Mouse (Mus musculus): ENCODE measurements at regions not wholly inside any gene's neighbourhood (a gene's known extent, or its start where the extent isn't known, plus 50 kb on each side); places are given as distances from the start of the nearest gene placed in this dataset.

DNA sequence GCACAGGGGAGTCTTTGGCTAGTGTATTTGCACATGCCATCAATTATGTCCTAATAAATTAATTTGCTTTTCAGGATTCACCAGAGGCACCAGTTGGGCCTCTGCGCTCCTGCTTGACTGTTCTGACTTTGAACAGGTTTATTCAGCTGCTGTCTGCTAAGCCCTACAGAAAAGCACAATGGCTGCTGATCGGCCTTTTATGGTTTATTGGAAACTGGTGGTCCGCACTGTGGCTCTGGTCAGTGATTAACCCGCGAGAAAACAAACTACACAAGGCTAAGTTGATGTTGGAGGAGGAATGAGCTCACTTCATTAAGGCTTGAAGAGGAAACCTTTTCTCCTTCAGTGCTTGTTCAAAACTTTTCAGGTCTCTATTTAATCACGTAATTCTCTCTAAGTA lies 208.4 kb upstream of the Gpr101 start:
- no peak for TF ChIP-seq CTCF (IDR thresholded peaks at IDR 0.05; ENCODE audit: borderline replicate concordance, extremely low read depth, insufficient read depth, insufficient read length)
- no peak for TF ChIP-seq POLR2A (IDR thresholded peaks at IDR 0.05; ENCODE audit: borderline replicate concordance, extremely low read depth, insufficient read depth, insufficient read length, poor library complexity, severe bottlenecking)
- DNase-seq (ENCODE audit: low read depth), result peak; percentile 70

DNA sequence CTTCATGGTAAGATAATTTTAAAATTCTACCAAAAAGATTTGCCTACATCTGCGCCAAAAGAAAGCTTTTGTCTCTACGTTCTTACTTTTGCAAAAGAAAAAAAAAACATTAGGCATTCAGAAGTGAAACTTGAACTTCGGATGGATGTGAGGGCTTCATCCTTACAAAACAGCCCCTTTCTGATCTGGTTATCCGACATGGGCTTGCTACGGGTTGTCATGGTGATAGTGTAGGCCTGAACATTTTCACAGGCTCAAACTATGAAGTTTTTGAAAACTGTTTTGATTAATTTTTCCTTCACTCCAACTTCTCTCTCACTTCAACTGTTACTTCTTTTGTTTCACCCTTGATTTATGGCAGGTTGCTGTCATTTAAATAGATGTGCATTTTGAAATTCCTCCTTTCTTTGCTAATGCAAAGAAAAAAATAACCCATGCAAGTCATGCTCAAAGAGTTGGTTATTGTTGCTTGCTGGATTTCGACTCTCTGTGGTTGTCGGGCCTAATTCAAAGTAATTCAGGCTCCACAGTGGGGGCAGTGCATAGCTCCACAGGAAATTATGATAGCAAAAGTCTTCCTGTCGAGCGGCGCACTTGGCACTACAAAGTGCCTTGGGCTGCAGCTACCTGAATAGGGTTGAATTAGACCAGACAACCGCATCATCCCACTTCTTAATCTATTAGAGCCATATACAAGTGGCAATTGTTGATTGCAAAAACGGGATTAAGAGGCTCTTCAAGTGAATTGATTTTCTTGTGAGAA lies 205.7 kb upstream of the Gpr101 start:
- peak; percentile 65 for DNase-seq (ENCODE audit: low read depth)
- TF ChIP-seq POLR2A (IDR thresholded peaks at IDR 0.05; ENCODE audit: borderline replicate concordance, extremely low read depth, insufficient read depth, insufficient read length, poor library complexity, severe bottlenecking) (no peak), CTCF (IDR thresholded peaks at IDR 0.05; ENCODE audit: borderline replicate concordance, extremely low read depth, insufficient read depth, insufficient read length) (no peak)

DNA sequence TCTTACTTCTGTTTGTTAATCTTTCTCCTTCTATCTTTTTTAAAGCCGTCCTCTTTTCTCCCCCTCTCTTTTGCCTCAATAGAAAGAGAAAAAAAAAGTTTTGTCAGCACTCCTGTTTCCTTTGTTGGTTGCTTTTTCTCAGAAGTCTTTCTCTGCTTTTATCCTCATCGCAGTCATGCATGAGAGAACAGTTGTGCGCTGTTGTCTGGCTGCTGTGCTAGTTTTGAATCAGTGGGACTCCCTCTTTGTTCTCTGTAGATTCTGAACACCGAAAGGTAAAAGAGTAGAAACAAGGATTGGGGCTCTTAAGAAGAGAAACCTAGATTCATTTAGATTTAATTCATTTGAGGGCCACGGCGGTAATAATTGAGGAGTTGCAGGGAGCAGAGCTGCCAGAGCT lies 204.9 kb upstream of the Gpr101 start:
- TF ChIP-seq POLR2A (IDR thresholded peaks at IDR 0.05; ENCODE audit: borderline replicate concordance, extremely low read depth, insufficient read depth, insufficient read length, poor library complexity, severe bottlenecking) (no peak), CTCF (IDR thresholded peaks at IDR 0.05; ENCODE audit: borderline replicate concordance, extremely low read depth, insufficient read depth, insufficient read length) (no peak)
- DNase-seq (ENCODE audit: low read depth), result peak; percentile 48

DNA sequence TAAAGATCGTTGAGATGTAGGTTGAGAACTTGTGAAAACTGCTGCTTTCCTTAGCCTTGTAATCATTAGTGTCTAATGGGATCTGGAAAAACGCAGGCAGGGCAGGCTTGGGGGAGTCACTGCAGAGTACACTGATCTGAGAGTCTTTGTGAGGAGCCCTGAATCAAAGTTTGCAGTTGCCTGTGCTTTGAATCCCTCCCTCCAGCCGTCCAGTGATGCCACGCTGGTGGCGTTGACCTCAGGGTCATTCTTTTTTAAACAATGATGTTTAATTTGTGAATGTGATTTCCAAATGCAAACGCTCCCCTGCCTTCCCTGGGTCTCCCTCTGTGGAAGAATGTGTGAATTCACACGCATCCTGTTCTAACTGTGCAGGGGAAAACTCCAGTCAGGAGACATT lies 204.4 kb upstream of the Gpr101 start:
- peak; percentile 27 for DNase-seq (ENCODE audit: low read depth)

DNA sequence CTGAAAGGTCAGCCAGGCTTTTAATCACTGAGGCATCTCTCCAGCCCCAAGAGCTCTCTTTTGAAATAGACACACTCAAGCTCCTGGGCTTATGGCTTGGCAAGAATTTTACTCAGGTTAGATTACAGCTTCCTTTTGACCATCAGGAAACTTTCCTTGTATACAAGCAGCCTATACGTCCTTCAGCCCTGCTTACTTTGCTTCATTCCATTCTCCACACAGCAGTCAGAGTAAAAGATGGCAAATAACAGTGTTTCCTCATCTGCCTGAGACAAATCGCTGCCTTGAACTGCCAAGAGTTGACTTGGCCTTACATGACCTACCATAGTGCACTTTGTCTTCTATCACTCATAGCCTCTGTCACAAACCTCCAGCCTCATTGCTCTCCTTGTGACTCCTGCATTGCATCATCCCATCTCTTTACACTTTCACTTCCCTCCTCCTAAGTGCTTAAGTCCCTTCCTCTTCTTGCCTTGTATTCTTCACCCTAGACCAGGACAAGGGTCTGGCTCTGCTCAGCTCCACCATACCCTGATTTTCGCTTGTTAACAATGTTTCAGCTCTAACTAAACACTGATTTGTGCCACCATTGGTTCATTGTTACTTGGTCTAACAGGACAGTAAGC lies 203.2 kb upstream of the Gpr101 start:
- TF ChIP-seq POLR2A (IDR thresholded peaks at IDR 0.05; ENCODE audit: borderline replicate concordance, extremely low read depth, insufficient read depth, insufficient read length, poor library complexity, severe bottlenecking), result no peak
- no peak for TF ChIP-seq CTCF (IDR thresholded peaks at IDR 0.05; ENCODE audit: borderline replicate concordance, extremely low read depth, insufficient read depth, insufficient read length)
- no peak for DNase-seq (ENCODE audit: low read depth)

More for the DNA sequence above, 204.4 kb upstream of the Gpr101 start:
- TF ChIP-seq CTCF (IDR thresholded peaks at IDR 0.05; ENCODE audit: borderline replicate concordance, extremely low read depth, insufficient read depth, insufficient read length) (no peak), POLR2A (IDR thresholded peaks at IDR 0.05; ENCODE audit: borderline replicate concordance, extremely low read depth, insufficient read depth, insufficient read length, poor library complexity, severe bottlenecking) (no peak)

DNA sequence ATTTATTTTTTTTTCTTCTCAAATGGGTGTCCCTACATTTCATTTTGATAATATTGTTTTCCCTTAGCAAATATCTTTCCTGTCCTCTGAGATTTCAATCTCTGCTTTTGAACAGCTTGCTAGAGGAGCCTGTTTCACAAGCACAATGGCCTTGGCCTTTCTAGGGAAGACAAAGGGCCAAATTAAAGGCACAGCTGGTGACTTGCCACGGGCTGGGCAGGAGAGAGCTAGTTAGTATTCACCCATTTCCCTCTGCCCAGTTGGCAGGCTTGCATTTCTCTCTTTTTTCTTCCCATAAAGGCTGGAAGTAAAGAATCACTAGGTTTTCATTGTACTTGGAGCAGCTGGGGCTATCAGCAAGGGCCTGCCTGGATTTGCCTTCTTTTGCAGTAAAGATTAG lies 188.9 kb upstream of the Gpr101 start:
- TF ChIP-seq POLR2A (IDR thresholded peaks at IDR 0.05; ENCODE audit: borderline replicate concordance, extremely low read depth, insufficient read depth, insufficient read length, poor library complexity, severe bottlenecking) (no peak), CTCF (IDR thresholded peaks at IDR 0.05; ENCODE audit: borderline replicate concordance, extremely low read depth, insufficient read depth, insufficient read length) (no peak)
- peak; percentile 89 for DNase-seq (ENCODE audit: low read depth)

DNA sequence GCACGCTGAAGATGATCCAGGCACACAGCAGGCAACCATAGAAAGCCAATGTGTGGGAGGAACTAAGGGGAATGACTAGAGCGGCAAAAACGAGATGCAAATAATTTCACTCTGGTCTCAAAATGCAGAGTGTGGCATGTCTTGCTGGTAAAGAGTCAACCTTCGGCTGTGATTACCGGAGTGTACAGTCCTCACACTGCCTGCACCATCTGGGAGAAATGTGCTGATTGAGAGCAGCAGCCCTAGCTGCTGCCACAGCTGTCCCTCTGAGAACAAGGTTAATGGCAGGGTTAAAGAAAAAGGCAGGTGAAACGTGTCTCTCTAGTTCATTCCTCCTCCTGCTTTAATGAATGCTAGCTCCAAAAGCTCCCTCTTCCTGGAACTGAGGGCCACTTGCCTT lies 173.2 kb upstream of the Gpr101 start:
- DNase-seq (ENCODE audit: low read depth), result peak; percentile 14
- TF ChIP-seq POLR2A (IDR thresholded peaks at IDR 0.05; ENCODE audit: borderline replicate concordance, extremely low read depth, insufficient read depth, insufficient read length, poor library complexity, severe bottlenecking), result no peak
- TF ChIP-seq CTCF (IDR thresholded peaks at IDR 0.05; ENCODE audit: borderline replicate concordance, extremely low read depth, insufficient read depth, insufficient read length), result no peak

DNA sequence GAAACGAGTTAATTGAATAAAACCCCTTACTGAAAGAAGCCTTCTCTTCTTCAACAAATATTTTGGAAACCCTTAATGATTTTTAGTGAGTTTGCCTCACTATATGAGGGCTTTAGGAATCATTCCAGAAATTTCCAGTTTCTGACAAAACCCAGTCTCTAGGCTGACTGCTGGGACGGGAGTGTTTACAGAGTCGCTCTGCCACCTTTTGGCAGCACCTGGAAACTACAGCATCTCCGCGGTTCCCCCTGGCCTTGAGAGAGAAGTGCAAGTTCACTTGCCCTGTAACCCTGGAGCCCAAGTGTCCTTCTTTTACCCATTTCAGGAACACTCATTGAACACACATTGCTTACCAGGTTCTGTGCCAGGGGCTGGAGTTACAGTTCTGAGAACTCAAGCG lies 171.4 kb upstream of the Gpr101 start:
- peak; percentile 55 for DNase-seq (ENCODE audit: low read depth)
- TF ChIP-seq CTCF (IDR thresholded peaks at IDR 0.05; ENCODE audit: borderline replicate concordance, extremely low read depth, insufficient read depth, insufficient read length), result peak; percentile 66
- no peak for TF ChIP-seq POLR2A (IDR thresholded peaks at IDR 0.05; ENCODE audit: borderline replicate concordance, extremely low read depth, insufficient read depth, insufficient read length, poor library complexity, severe bottlenecking)

DNA sequence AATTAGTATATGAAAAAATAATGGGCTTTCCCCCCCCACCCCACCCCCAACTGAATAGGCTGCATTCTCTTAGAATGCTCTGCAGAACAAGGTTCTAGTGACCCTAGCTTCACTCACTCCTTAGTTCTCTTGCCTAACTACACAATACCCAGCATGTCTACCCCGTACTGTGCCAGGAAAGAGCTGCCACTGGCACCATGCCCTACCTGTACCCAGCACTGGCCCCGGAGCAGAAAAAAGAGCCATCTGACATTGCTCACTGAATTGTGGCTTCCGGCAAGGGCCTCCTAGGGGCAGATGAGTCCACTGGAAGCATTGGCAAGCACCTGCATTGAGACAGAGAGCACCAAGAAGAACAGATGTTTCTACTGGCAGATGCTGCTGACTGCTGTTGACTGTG lies 156.0 kb upstream of the Gpr101 start:
- TF ChIP-seq POLR2A (IDR thresholded peaks at IDR 0.05; ENCODE audit: borderline replicate concordance, extremely low read depth, insufficient read depth, insufficient read length, poor library complexity, severe bottlenecking) (no peak), CTCF (IDR thresholded peaks at IDR 0.05; ENCODE audit: borderline replicate concordance, extremely low read depth, insufficient read depth, insufficient read length) (no peak)
- no peak for DNase-seq (ENCODE audit: low read depth)

DNA sequence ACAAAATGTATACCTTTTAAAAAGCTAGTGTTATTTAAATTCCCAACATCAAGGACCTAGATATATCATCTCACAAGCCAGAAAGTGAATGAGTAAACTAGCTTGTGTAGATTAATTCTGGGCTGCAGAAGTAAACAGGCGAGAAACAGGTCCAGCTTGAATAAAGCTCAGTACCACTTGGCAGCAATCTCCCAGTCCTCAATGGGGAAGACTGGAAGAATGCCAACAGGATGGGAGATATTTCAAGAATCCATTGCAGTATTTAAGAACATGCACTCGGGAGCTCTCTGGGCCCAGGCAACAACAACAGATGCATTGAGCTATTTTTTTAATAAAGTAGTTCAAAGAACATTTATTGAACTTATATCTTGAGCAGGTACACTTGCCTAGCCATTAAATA lies 152.5 kb upstream of the Gpr101 start:
- no peak for TF ChIP-seq CTCF (IDR thresholded peaks at IDR 0.05; ENCODE audit: borderline replicate concordance, extremely low read depth, insufficient read depth, insufficient read length)
- TF ChIP-seq POLR2A (IDR thresholded peaks at IDR 0.05; ENCODE audit: borderline replicate concordance, extremely low read depth, insufficient read depth, insufficient read length, poor library complexity, severe bottlenecking), result no peak
- DNase-seq (ENCODE audit: low read depth), result peak; percentile 82

DNA sequence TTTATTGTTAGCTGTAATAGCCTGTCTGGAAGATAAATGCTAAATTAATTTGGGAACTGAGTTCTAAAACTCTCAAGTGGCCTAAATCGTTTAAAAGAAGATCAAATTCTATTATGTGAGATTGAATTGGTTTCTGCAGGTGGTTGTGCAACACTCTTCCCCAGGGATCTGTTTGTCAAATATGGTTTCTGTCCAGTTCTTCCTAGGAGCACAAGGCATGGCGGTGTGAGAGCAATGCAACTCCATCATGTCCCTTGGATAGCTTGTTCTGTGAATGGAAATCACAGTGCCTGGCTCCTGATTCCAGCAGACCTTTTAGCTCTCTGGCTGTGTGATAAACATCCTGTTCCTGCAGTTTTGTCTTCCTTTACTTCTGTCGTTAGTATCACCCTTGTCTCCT lies 151.9 kb upstream of the Gpr101 start:
- no peak for TF ChIP-seq CTCF (IDR thresholded peaks at IDR 0.05; ENCODE audit: borderline replicate concordance, extremely low read depth, insufficient read depth, insufficient read length)
- TF ChIP-seq POLR2A (IDR thresholded peaks at IDR 0.05; ENCODE audit: borderline replicate concordance, extremely low read depth, insufficient read depth, insufficient read length, poor library complexity, severe bottlenecking), result no peak
- peak; percentile 15 for DNase-seq (ENCODE audit: low read depth)

All from brain, embryonic 14.5 days (tissue).